Mouse (Mus musculus) CH12.LX (cell line): ENCODE results near the gene Pbxip1. TPM values are rescaled to one million over a fixed set of nuclear protein-coding genes. Genes with fewer than 3 reads are reported as not detected.
A peak's percentile ranks its signal among the peaks of the same experiment; 100 is the strongest.

Experiments
- DNase-seq: peaks from one replicate; pipeline ENCODE4 v3.0.0-alpha.2; 2013; ENCODE audit errors: extremely low read depth
- H3K27ac ChIP-seq: 2 replicates; pipeline ENCODE4 v1.5.1; 2012; ENCODE audit warnings: low read depth, mild to moderate bottlenecking, control low read depth, moderate library complexity; ENCODE audit not compliant: insufficient read depth
- H3K27me3 ChIP-seq: replicated peaks from 2 replicates; pipeline ENCODE3; 2012; ENCODE audit warnings: inconsistent platforms
- H3K36me3 ChIP-seq, 2 experiments: replicated peaks in 1 of 2; 2 replicates each; pipeline versions ENCODE3 to v1.6.1; 2012; ENCODE audit warnings: inconsistent platforms in 1 of 2, low read length in 1 of 2, mild to moderate bottlenecking in 1 of 2, mixed read lengths in 1 of 2, moderate library complexity in 1 of 2; ENCODE audit not compliant: control insufficient read depth in 1 of 2, insufficient read depth in 1 of 2
- H3K4me1 ChIP-seq, 2 experiments: 2 replicates each; pipeline ENCODE4 v1.6.1; 2012; ENCODE audit warnings: inconsistent platforms in 1 of 2, moderate library complexity in 1 of 2; ENCODE audit not compliant: insufficient read depth in 2 of 2, control insufficient read depth in 1 of 2
- H3K4me2 ChIP-seq: 2 replicates; pipeline ENCODE4 v1.6.1; 2012; ENCODE audit warnings: low read depth, mild to moderate bottlenecking, control low read depth; ENCODE audit not compliant: poor library complexity, insufficient read depth, severe bottlenecking
- H3K4me3 ChIP-seq, 3 experiments: fragments of 150-350 bp in 1 of 3; sonication (generic) in 1 of 3; replicated peaks in 1 of 3; 2 replicates each; pipeline versions ENCODE3 to v1.5.1; 2011 to 2012; ENCODE audit warnings: low read depth in 2 of 3, low read length in 2 of 3, mild to moderate bottlenecking in 2 of 3, moderate library complexity in 2 of 3, control low read depth in 1 of 3, improper control_type of control experiment in 1 of 3, inconsistent platforms in 1 of 3, mixed read lengths in 1 of 3; ENCODE audit not compliant: poor library complexity in 1 of 3
- H3K79me2 ChIP-seq: replicated peaks from 2 replicates; pipeline ENCODE4 v1.6.1; 2012; ENCODE audit warnings: mild to moderate bottlenecking, moderate library complexity; ENCODE audit not compliant: control insufficient read depth, poor library complexity, insufficient read depth, severe bottlenecking; ENCODE audit errors: extremely low read depth
- H3K9ac ChIP-seq: 2 replicates; pipeline ENCODE4 v1.6.1; 2012; ENCODE audit warnings: low read depth, mild to moderate bottlenecking, control low read depth, moderate library complexity; ENCODE audit not compliant: insufficient read depth
- H3K9me3 ChIP-seq: replicated peaks from 2 replicates; pipeline ENCODE3; 2012; ENCODE audit warnings: low read length, inconsistent platforms, mixed read lengths
- BHLHE40 ChIP-seq: IDR thresholded peaks from 2 replicates; pipeline ENCODE4 v1.6.1; 2011; ENCODE audit warnings: mild to moderate bottlenecking, low read depth, low read length, improper control_type of control experiment
- CTCF ChIP-seq, 2 experiments: IDR thresholded peaks in 1 of 2; conservative IDR thresholded peaks in 1 of 2; 2 replicates each; pipeline ENCODE4 v1.5.1; 2011 to 2012; ENCODE audit warnings: low read depth in 2 of 2, low read length in 2 of 2, improper control_type of control experiment in 1 of 2, inconsistent platforms in 1 of 2, mild to moderate bottlenecking in 1 of 2, moderate library complexity in 1 of 2
- EP300 ChIP-seq: IDR thresholded peaks from 2 replicates; pipeline ENCODE4 v1.6.1; 2011; ENCODE audit warnings: low read length, improper control_type of control experiment
- ETS1 ChIP-seq: conservative IDR thresholded peaks from 2 replicates; pipeline ENCODE4 v1.6.1; 2012; ENCODE audit warnings: low read depth, mild to moderate bottlenecking, inconsistent platforms, low read length, improper control_type of control experiment, moderate library complexity
- GABPA ChIP-seq: IDR thresholded peaks from 2 replicates; pipeline ENCODE4 v1.6.1; 2012; ENCODE audit warnings: low read depth, low read length, improper control_type of control experiment, inconsistent platforms; ENCODE audit not compliant: insufficient replicate concordance
- HCFC1 ChIP-seq: IDR thresholded peaks from 2 replicates; pipeline ENCODE4 v1.6.1; 2012; ENCODE audit warnings: low read depth, mild to moderate bottlenecking, inconsistent platforms, low read length, improper control_type of control experiment
- IRF4 ChIP-seq: IDR thresholded peaks from 2 replicates; pipeline ENCODE4 v1.6.1; 2014; ENCODE audit warnings: low read depth, mild to moderate bottlenecking, inconsistent platforms, low read length, improper control_type of control experiment
- MAFK ChIP-seq: IDR thresholded peaks from 2 replicates; pipeline ENCODE4 v1.6.1; 2011; ENCODE audit warnings: low read length, improper control_type of control experiment; ENCODE audit not compliant: insufficient replicate concordance
- MYC ChIP-seq: IDR thresholded peaks from 2 replicates; pipeline ENCODE4 v1.6.1; 2011; ENCODE audit warnings: low read depth, mild to moderate bottlenecking, improper control_type of control experiment, low read length
- NELFE ChIP-seq: IDR thresholded peaks from 2 replicates; pipeline ENCODE4 v1.6.1; 2011; ENCODE audit warnings: low read depth, low read length, improper control_type of control experiment
- PAX5 ChIP-seq: IDR thresholded peaks from 2 replicates; pipeline ENCODE4 v1.6.1; 2012; ENCODE audit warnings: low read length, inconsistent platforms, mixed read lengths
- POLR2A ChIP-seq: IDR thresholded peaks from 2 replicates; pipeline ENCODE4 v1.6.1; 2011; ENCODE audit warnings: low read depth, mild to moderate bottlenecking, improper control_type of control experiment, low read length
- POLR2AphosphoS2 ChIP-seq: IDR thresholded peaks from 2 replicates; pipeline ENCODE4 v1.6.1; 2011; ENCODE audit warnings: low read depth, low read length, improper control_type of control experiment
- SIN3A ChIP-seq: IDR thresholded peaks from 2 replicates; pipeline ENCODE4 v1.6.1; 2012; ENCODE audit warnings: low read length, improper control_type of control experiment, inconsistent platforms
- SMC3 ChIP-seq: IDR thresholded peaks from 2 replicates; pipeline ENCODE4 v1.6.1; 2011; ENCODE audit warnings: low read depth, low read length, improper control_type of control experiment
- TCF12 ChIP-seq: IDR thresholded peaks from 2 replicates; pipeline ENCODE4 v1.6.1; 2014; ENCODE audit warnings: low read depth, mild to moderate bottlenecking, inconsistent platforms, low read length, improper control_type of control experiment
- UBTF ChIP-seq: IDR thresholded peaks from 2 replicates; pipeline ENCODE4 v1.6.1; 2012; ENCODE audit warnings: low read depth, mild to moderate bottlenecking, inconsistent platforms, low read length, improper control_type of control experiment, moderate library complexity
- USF1 ChIP-seq: IDR thresholded peaks from 2 replicates; pipeline ENCODE4 v1.6.1; 2014; ENCODE audit warnings: low read depth, mild to moderate bottlenecking, inconsistent platforms, low read length, improper control_type of control experiment
- USF2 ChIP-seq: conservative IDR thresholded peaks from 2 replicates; pipeline ENCODE4 v1.6.1; 2011; ENCODE audit warnings: low read depth, low read length, improper control_type of control experiment
- ZC3H11A ChIP-seq: IDR thresholded peaks from 2 replicates; pipeline ENCODE4 v1.6.1; 2012; ENCODE audit warnings: low read depth, mild to moderate bottlenecking, inconsistent platforms, low read length, improper control_type of control experiment
- ZKSCAN1 ChIP-seq: IDR thresholded peaks from 2 replicates; pipeline ENCODE4 v1.6.1; 2012; ENCODE audit warnings: low read depth, inconsistent platforms, low read length, improper control_type of control experiment, borderline replicate concordance
- ZMIZ1 ChIP-seq: IDR thresholded peaks from 2 replicates; pipeline ENCODE4 v1.6.1; 2012; ENCODE audit warnings: low read depth, mild to moderate bottlenecking, inconsistent platforms, low read length, improper control_type of control experiment
- dilution Hi-C: fragments of 300-500 bp; cut with MboI; formaldehyde crosslinking; loops from 2 replicates; pipeline ENCODE4 v1.14.3; 2020; ENCODE audit warnings: low sequenced_read_pairs; ENCODE audit not compliant: extremely low pct_unique_long_range_greater_than_20kb, extremely low pct_ligation_motif_present
- in situ Hi-C: fragments of 300-500 bp; cut with MboI; formaldehyde crosslinking; loops from 3 replicates; pipeline ENCODE4 v1.14.3; 2019; ENCODE audit warnings: low sequenced_read_pairs, low pct_ligation_motif_present, low pct_unique_long_range_greater_than_20kb, mixed read lengths
- polyA plus RNA-seq: library from polyadenylated mRNA; unstranded; fragments of >175 nt; gene quantifications from 2 replicates; pipeline ENCODE4 v1.2.1, GENCODE M21; 2012; ENCODE audit warnings: low read depth; ENCODE audit not compliant: insufficient read length
- total RNA-seq, 2 experiments: library from RNA; depleted of rRNA; stranded (reverse); fragments of 300-350 nt in 1 of 2; fragments of >200 nt in 1 of 2; gene quantifications; 2 replicates each; pipeline ENCODE4 v1.2.3; 2012 to 2014

Pbxip1 gene
- total and polyA plus RNA-seq, 3 experiments, result 14.1 to 18.4 (median 17.6) TPM

- dilution Hi-C loops (no loop called here), in situ Hi-C loops (no loop called here)
- TF ChIP-seq MYC, result no peak
- TF ChIP-seq POLR2AphosphoS2, result 0 out of 2 replicates have a peak, but pooled peaks have one; percentile 30
- TF ChIP-seq ZMIZ1, result 0 out of 2 replicates have a peak, but pooled peaks have one; percentile 37
- Histone ChIP-seq H3K9ac (no peak overlapping the region), H3K27me3 (no peaks in the 10 kb centered on the region), H3K4me3 (no peak overlapping the region), H3K36me3 (peaks cover 29 to 51% of the 10 kb centered on the region in 2 experiments), H3K4me1 (peaks cover 9 to 40% of the 10 kb centered on the region in 2 experiments), H3K4me2 (no peak overlapping the region), H3K79me2 (peaks cover 19% of the 10 kb centered on the region), H3K9me3 (no peaks in the 10 kb centered on the region), H3K27ac (no peak overlapping the region)
- no peak for DNase-seq
These were observed 1.5 kb upstream of the Pbxip1 start for GRCm38 (mm10) chr3:89435041-89435440.

- H3K9me3 ChIP-seq, result no peaks in the 10 kb centered on the region
- in situ Hi-C loops (no loop called here), dilution Hi-C loops (no loop called here)
- DNase-seq, result peak; percentile 63
- H3K4me2 ChIP-seq, result peak overlapping the region; percentile 96
- peak overlapping the region; percentile 93 for H3K9ac ChIP-seq
- no peaks in the 10 kb centered on the region for H3K27me3 ChIP-seq
- peaks cover 5% of the 10 kb centered on the region for H3K79me2 ChIP-seq
- TF ChIP-seq NELFE (no peak), EP300 (no peak), USF1 (no peak), SMC3 (no peak), HCFC1 (no peak), ZC3H11A (no peak), UBTF (no peak), MAFK (no peak), ZKSCAN1 (no peak), MYC (no peak), ETS1 (no peak), CTCF (conservative IDR thresholded peaks at IDR 0.05 in 1 of 2, IDR thresholded peaks at IDR 0.05 in 1 of 2; ENCODE audit: low read depth in 2 of 2, low read length in 2 of 2) (no peak), POLR2A (no peak), TCF12 (no peak), GABPA (no peak), IRF4 (no peak), SIN3A (no peak; the same call in 1 of the 2 replicates), PAX5 (no peak), USF2 (no peak), BHLHE40 (no peak)
- H3K36me3 ChIP-seq, result peaks cover 35 to 68% of the 10 kb centered on the region in 2 experiments
- H3K4me1 ChIP-seq, result peaks cover 9 to 26% of the 10 kb centered on the region in 2 experiments
- H3K4me3 ChIP-seq, result peak overlapping the region; percentile 65 to 88 (median 77)
- H3K27ac ChIP-seq, result 0 out of 2 replicates have a peak overlapping the region, but pooled peaks have one; percentile 53
These were observed 763 bp downstream of the Pbxip1 start for GRCm38 (mm10) chr3:89437269-89437668.
